Mouse (Mus musculus): ENCODE data around the gene Fam53b.
A peak's percentile ranks its signal among the peaks of the same experiment; 100 is the strongest.

Fam53b gene

DNA sequence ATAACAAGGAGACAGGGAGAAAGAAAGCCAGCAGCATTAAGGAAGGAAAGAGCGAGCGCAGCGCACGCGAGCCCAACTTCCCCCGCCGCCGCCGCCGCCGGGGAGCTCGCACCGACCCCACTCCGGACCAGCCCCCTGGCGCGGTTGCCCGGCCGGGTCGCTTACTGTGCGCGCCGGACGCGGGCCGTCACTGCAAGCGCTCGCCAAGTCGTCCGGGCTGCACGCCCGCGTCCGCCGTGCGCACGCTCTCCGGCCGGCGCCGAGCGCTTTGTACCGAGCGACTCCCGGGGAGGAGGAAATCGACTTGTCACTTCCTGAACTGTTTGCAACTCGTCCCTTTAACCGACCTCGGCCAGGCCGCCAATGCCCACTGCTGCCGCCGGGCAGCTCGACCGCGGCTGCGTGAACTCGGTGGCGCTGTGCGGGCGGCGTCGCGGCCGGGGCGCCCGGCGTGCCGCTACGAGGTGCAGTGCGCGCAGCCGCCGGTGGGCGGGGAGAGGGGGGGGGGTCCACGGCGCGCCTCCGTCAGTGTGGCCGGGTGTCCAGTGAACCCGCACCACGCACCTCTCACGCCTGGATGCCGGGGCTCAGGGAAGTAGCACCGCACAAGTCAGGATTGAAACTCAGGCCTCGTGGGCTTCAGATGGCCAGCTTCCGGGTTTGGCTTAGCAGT is at the start of gene Fam53b:
Fam53b (minus strand) TSS at position 471 of the 673 bp plus-strand sequence.
- DNase-seq (ENCODE audit: low read depth, low spot score), result peak; percentile 31

DNA sequence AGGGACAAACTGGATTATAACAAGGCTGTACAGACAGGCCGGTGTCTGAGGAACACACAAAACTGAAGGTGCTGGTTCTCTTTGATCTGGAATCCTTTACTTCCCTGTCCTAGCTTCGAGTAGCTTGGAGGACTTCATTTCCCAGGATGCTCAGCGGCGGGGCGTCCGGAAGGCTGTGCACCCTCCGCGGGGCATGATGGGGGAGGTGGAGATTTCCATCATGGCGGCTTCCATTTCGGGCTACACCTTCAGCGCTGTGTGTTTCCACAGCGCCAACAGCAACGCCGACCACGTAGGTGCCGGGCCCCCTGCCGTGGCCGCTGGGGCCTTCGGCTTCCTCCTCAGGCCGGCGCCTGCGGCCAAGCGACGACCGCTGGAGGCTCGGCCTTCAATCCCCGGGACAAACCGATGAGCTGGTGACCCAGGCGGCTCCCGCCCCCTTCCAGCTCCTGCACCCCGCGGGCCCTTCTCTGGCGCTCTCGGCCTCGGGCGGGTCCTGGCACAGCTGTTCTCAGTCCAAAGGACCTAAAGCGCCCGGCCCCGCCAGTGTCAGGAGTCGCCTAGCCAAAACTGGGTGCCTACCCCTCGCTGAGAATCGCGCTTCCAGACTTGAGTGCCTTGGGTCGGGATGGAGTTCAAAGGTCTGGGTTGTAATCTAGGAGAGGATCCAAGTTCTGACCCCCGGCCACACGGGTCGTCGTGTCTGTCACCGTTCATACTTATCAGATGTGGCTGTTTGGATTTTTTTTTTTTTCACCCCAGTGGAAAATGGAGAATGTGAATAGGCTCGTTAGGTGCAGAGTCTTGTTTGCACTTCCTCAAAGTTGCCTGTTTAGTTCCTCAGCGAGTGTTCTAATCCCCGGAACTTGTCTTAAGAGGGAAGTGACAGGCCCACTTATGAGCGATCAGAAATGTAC is 45.6 kb upstream of the Fam53b start, which contains the start of gene Abraxas2:
Abraxas2 (plus strand) TSS at position 184 of the 917 bp plus-strand sequence.
- peak; percentile 88 for DNase-seq (ENCODE audit: low read depth, low spot score)

DNA sequence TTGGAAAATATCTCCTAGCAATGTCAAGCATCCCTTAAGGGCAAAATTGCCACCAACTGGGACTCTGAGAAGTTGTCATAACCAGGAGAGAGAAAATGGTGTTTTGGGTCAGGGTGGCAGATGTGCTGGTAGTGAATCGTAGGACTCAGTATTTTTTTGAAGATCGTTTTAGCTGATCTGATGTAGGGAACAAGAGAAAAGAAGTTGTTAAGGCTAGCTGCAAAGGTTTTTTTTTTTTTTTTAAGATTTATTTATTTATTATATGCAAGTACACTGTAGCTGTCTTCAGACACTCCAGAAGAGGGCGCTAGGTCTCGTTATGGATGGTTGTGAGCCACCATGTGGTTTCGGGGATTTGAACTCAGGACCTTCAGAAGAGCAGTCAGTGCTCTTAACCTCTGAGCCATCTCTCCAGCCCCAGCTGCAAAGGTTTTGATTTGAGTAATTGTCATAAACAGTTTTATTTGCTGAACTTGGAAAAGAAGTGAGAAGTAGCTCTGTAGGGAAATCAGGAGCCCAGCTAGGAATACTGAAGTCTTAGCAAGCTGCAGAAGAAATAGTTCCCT is 44.4 kb upstream of the Fam53b start:
- peak; percentile 42 for DNase-seq (ENCODE audit: low read depth, low spot score)

DNA sequence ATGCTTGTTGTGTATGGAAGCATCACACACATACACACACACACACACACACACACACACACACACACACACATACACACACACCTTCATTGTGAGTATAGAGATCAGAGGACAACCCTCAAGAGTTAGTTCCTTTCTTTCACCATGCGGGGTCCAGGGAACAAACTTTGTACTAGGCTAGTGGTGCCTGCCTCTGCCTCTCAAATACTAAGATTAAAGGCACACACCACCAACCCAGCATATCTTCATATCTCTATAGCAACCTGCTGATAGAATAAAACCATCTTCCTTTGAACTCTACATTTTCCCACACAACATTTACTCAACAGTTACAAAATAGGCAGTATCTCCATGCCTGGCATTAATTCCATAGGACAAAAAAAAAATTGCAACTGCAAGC is 42.4 kb upstream of the Fam53b start:
- no peak for DNase-seq (ENCODE audit: low read depth, low spot score)

DNA sequence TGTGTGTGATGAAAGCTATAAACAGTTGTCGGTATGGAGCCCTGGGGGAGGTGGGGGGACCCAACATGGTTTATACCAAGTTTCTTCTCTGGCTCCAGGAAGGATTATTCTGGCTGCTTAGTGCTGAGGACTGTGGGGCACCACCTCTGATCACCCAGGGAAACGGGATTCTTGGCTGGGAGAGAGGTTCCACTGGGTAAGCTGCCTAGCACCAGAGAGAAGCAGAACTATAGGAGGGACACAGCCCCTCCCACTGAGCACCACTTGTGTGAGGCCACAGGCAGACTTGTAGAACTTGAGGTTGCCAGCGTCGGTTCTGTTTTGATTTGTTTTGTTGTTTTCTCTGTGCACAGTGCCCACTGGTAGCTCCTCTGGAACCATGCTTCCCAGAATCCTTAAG is 40.3 kb upstream of the Fam53b start:
- DNase-seq (ENCODE audit: low read depth, low spot score), result no peak

DNA sequence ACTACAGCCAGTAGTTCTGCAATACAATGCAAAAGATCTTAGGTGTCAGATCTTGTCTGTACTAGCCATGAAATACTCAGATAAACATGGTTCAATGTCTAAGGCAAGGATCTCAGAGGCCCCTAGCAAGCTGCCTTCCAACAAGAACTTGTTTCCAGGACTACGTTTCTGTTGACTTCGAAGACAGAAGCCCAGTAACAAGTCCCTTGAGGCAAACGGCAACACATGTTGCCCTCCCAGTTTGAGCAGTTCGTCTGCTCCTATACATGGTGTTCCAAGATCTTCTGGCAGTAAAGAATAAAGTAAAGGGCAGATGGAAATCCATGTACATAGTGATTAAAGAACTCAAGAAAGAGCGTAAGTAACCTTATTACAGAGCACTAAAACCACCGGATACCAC is 39.7 kb upstream of the Fam53b start:
- DNase-seq (ENCODE audit: low read depth, low spot score), result no peak

DNA sequence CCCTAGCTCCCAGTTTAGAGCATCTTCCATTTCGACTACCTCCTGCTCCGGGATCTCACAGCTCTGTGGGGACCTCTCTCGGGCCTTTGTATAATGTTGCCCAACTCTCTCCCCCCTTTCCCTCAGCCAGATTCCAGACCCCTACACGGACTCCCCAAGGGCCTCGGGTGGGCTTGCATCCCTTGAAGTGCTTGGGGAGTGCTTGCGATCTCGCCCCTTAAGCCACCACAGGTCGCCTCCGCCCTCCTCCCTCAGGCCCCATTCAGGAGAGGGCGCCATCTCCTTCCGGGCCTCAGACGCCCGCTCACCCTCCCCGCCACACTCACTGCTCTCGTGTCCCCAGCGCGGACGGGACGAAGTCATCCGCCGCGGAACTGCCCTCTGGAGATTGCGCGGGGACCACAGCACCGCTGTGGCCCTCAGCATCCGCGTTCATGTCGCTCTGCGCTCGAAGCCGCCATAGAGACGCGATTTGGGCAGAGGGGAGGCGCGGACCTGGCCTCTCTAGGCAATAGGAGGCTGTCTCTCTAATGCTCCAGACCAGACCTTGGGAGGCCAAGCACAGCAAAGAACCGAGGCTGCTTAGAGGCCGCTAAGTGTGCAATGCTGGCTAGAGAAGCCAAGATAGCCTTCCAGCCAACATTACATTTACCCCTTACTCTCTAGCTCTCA is 38.6 kb upstream of the Fam53b start, which contains the start of gene Eef1akmt2:
Eef1akmt2 (minus strand) TSS at position 501 of the 672 bp plus-strand sequence.
- DNase-seq (ENCODE audit: low read depth, low spot score), result peak; percentile 78

DNA sequence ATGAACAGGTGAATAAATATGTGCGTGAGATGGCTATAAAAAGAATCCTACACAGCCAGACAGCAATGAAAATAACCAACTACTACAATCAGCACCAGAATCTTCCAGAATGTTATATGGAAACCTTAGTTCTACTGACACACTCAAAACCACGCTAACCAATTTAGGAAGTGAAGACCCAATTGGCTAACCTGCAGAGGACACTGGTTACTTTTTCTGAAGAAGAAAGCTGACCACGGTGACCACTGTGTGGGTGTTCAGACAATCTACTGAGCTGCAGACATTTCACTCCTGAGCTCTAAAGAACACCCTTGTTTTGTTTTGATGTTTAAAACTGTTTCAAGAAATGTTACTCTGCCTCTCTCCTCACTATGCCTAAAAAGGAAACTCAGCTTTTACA is 29.5 kb upstream of the Fam53b start:
- DNase-seq (ENCODE audit: low read depth, low spot score), result no peak

DNA sequence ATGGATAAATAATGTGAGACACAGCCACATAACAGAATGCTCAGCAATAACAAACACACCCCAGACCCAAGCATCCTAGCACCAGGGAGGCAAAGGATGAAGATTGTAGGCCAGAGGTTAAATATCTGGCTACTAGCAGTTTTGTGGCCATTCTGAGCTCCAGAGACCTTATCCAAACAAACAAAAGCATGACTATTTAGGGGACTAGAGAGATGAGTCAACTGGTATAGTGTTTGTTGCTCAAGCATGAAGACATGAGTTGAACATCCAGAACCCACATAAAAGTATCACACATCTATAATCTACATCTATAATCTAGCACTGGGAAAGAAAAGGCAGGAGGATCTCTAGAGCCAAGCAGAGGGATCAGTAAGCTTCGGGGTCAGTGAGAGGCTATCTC is 28.8 kb upstream of the Fam53b start:
- peak; percentile 48 for DNase-seq (ENCODE audit: low read depth, low spot score)

DNA sequence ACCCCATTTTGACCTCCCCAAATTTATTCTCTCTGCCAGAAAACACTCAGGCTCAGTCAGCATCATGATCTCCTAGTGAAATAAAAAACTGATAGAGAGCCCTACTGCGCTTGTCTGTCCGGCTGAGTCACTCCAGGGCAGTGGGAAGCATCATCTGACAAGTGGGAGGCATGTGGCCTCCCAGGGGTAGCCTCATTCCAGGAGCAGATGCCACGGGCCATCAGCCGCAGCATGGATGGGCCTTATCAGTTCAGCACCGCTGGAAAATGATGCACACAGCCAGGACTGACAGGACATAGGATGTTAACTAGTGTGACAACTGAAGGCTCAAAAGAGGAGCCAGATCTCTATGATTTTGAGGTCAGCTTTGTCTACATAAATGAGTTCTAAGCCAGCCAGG is 27.6 kb upstream of the Fam53b start:
- DNase-seq (ENCODE audit: low read depth, low spot score), result peak; percentile 44

DNA sequence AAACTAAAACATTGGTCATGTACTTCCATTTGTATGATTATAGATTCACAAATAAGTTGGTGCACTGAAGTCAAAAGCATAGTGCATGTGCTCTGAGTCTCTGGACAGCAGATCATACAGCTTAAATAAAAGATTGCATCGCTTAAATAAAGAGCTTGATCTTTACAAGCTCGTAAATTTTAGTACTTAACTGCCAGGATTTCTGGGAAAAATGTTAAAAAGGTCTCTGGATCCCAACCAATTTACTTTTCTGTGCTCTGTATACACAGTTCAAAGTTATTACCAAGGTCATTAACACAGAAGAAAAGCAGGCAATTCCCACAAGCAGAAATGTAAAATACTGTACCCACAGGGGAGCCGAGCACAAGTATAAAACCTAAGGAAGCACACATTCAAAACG is 17.3 kb upstream of the Fam53b start:
- no peak for DNase-seq (ENCODE audit: low read depth, low spot score)

DNA sequence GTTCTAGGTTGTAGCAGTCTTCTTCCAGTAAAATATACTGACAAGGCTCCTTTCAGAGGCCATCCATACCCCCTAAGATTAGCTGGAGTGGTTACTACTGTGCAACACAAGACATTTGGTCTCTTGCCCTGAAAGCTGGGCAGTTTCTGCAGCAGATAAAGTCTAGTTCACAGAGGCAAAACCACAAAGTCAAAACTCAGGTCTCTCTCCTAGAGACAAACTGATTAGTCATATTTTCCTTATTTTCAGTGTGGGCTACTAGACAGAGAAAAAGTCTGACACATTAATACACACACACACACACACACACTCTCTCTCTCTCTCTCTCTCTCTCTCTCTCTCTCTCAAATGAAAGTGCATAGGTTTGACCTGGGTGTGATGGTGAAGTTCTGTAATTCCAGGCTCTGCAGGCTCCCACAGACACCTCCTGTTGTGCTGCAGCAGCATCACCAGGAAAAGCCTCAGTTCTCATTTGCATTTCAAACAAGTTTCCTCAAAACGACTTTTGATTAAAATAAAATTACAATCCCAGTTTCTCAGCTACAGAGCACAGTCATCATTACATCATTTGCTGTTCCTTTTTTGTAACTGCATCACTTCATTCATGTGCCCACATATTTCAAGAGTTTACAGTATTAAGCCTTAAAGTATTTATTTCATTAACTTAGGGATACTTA is 10.8 kb upstream of the Fam53b start:
- peak; percentile 77 for DNase-seq (ENCODE audit: low read depth, low spot score)

DNA sequence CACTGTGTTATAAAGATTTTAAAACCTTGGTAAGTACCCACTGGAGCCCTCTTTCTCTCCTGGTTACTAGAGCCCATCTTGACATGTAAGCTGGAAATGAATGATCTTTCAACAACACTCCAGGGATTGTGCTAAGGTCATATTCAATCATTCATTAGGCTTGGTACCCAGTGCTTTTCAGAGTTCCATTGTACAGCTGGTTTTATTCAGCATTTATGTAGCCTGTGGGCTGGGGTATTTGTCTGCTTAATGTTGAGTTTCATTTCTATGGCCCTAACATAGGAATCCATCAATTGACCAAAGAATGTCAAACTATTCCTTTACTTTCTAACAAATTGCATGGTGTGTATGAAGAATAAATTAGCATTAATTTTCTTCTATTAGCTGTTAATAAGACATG is 10.1 kb upstream of the Fam53b start:
- DNase-seq (ENCODE audit: low read depth, low spot score), result no peak

DNA sequence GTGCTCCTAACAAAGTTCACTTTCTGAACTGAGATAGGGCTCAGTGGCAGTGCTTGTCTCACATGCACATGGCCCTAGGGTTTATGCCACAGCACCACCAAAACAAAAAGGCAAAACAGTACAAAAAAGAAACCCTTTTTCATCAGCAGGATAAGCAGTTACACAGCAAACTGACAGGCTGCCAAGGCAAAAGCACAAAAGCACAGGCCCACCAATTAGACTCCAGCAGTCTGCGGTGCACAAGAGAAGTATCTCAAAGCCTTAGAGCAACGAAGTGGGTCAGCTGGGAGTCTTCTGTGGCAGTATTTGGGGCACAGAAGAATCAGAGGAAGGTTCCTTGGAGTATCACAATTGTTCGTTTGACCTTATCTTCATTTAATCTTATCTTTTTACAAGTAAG is 7.0 kb upstream of the Fam53b start:
- no peak for DNase-seq (ENCODE audit: low read depth, low spot score)

DNA sequence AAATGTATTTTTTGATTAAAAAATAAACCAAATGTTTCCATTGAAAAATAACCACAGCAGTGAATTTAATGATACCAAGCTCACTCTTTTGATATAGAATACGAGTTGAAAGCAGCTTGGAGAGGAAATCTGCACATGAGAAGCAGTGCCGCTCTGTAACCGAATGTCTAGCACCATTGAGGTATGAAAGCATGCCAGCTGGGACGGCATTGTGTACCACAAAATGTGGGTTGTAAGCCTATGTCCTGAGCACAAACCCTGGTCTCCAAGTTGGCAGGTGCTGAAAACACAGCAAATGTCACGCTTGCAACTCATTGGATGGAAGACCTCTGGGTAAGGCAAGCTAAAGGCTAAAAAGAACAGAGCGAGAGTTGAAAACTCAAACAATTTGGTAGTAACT is 3.4 kb upstream of the Fam53b start:
- DNase-seq (ENCODE audit: low read depth, low spot score), result no peak

DNA sequence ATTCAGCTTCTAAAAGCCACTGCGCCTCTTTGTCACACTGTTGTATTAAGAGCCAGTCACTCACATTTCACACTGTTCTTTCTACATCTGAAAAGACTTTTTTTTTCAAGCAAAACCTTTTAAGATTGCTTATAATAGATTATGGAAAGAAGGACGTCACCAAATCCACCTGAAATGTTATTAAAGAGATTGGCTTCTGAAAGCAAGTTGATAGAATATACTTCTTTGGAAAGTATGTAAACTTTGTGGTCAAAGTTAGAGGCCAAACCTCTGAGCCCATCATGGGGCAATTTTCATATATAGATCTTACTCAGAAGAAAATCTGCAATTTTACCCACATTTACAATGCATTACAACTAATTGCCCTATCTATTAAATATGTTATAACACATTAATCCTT is 2.8 kb upstream of the Fam53b start:
- no peak for DNase-seq (ENCODE audit: low read depth, low spot score)

DNA sequence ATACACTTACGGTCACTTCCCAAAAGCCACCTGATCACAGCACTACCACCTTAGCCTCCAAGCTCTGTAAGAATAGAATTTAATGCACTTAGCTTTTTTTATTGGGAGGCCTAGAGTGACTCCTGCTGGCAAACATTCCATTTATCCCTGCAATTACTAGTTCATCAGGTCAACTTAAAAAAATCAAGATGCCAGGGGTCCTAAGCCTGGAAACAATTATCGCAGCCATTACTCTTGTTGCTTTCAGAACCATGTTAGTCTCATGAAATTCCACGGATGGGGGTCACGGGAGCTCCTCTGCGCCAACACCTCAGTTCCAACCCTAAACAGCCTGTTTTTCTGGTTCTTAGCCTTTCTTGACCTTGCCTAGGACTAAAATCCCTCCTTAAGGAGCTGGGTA is 1.4 kb upstream of the Fam53b start:
- DNase-seq (ENCODE audit: low read depth, low spot score), result peak; percentile 34

DNA sequence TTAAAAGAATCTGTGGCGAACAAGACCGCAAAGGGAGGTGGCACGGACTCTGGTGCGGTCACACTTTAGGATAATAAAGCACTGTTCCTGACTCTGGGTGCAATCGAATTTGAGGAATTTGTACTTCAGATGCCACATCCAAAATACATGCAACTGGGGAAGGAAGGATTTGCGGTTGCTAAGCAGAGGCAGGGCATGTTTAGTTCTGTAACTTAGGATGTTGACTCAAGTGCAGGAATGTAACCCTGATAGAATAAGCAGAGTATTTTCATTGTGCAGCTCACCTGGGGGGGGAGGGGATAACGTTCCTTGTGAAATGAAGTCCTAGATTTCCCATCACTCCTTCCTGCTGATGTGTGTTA is 384 bp upstream of the Fam53b start:
- peak; percentile 42 for DNase-seq (ENCODE audit: low read depth, low spot score)

DNA sequence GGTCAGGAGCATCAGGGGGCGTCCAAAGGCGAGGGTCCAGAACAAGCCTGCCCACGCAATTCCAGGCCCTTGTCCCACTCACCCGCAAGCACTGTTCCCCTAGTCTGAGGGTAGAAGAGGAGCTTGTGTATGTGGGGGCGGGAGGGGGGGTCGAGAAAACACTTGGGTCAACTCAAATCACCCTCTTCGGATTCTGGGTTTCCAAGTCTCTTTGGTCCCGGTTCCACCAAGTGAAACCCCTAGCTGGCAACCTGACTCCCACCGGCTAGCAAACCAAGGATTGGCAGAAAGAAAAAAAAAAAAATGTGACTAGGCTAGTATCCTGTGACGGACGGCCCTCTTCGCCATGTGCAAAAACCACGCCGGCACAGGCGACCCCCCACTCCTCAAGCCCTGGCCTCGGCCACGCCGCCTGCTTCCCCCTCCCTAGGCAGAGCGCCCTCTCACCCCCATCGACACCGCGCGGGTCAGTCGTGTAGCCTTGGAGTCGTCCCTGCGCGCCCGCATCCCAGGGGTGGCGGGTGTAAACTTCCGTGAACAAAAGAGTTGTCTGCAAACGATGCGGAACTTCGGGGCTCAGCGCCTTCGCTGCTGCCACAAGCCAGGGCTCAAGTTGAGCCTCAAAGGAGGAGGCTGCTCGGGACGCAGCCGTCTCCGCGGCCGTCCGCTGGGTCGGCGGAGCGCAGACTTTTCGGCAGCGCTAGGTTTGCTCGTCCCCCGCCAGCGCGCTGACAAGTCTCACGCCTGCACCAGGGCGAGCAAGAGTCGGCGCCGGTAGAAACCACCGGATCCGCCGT is 869 bp downstream of the Fam53b start:
- DNase-seq (ENCODE audit: low read depth, low spot score), result peak; percentile 41

Measured in 3T3-L1 (cell line).